Mouse (Mus musculus): ENCODE measurements around the gene Abcg5.

DNA sequence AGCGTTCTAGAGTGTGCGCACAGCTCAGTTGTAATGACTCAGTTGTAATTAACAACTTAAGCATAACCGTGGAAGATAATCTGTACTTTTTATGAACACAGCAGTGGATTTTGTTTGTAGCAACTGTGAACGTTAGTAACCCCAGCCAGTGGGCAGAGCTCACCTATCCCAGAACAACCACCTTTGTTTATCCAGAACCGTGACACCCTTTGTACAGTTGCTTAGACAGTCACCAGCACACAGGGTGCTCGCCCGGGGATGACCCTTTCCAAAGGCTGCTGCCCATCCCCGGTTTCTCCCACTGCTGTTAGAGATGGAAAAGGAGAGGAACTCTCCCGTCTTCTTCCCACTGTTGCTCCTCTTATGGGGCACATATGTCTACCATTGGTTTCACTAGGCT, 29.3 kb downstream of the Abcg5 start:
- TF ChIP-seq POLR2A (IDR thresholded peaks at IDR 0.05; ENCODE audit: insufficient read length, low read depth) (no peak), POLR2AphosphoS2 (IDR thresholded peaks at IDR 0.05; ENCODE audit: insufficient read length, low read depth) (no peak), MAX (IDR thresholded peaks at IDR 0.05; ENCODE audit: low read depth) (no peak), CEBPB (IDR thresholded peaks at IDR 0.05; ENCODE audit: insufficient read depth, poor library complexity, severe bottlenecking) (no peak), TCF3 (IDR thresholded peaks at IDR 0.05; ENCODE audit: insufficient read length, low read depth) (no peak), REST (IDR thresholded peaks at IDR 0.05; ENCODE audit: insufficient read depth, insufficient read length) (no peak), SRF (IDR thresholded peaks at IDR 0.05; ENCODE audit: control insufficient read depth, insufficient read length, low read depth) (no peak), E2F4 (IDR thresholded peaks at IDR 0.05; ENCODE audit: insufficient read depth) (no peak), USF1 (IDR thresholded peaks at IDR 0.05; ENCODE audit: low read depth) (no peak), MYOD1 (IDR thresholded peaks at IDR 0.05; ENCODE audit: control insufficient read depth in 1 of 3, insufficient read length in 2 of 3, low read depth in 2 of 3) (no peak)

All from myocyte (in vitro differentiated cells).